Comparison of ENCODE assay signal across 18 mouse cellular contexts in the genomic region with DNA sequence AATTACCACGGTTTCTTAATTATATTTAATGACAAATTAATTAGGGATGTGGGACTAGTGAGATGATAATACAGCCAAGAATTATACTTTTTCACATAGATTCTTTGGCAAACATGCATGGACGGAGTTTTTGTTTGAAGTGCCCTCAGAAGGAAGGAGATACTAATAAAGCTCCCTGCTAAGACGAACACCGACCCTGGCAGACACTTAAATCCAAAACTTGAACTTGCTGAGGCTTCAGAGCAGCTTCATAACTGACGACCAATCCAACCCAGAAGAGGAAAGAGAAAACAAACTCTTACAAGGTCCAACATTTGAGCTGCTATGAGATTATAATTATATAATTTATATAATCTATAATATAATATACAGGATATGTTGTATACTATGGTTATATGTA.
"Had no signal": no experiment of that assay in that cellular context is flagged by ENCODE, and none has a peak within 500 bp of the region (broad histone marks: within the 10 kb centered on the region; RNA-seq: fewer than 3 reads in every experiment).

No protein-coding gene starts in this region.

- H3K9ac ChIP-seq: liver, postnatal 0 days; lung, embryonic 15.5 days; midbrain, embryonic 13.5 days; midbrain, embryonic 15.5 days; neural tube, embryonic 13.5 days; neural tube, embryonic 15.5 days had no signal

- H3K36me3 ChIP-seq: lung, embryonic 15.5 days; midbrain, embryonic 13.5 days; midbrain, embryonic 15.5 days; neural tube, embryonic 13.5 days; neural tube, embryonic 15.5 days had no signal

- DNase-seq: liver, postnatal 0 days; lung, adult 2 months; lung, postnatal 10 days; lung, postnatal 4 days; retina, postnatal 1 day; right cerebral cortex, adult 18-20 months; right cerebral cortex, postnatal 25 days; right cerebral cortex, postnatal 4 days; spleen, adult 18-20 months; thymus, adult 18-20 months; thymus, postnatal 14 days; thymus, postnatal 36 days had no signal

- H3K4me1 ChIP-seq: lung, embryonic 15.5 days; midbrain, embryonic 13.5 days; midbrain, embryonic 15.5 days; neural tube, embryonic 13.5 days; neural tube, embryonic 15.5 days had no signal

- H3K9me3 ChIP-seq: lung, embryonic 15.5 days; midbrain, embryonic 13.5 days; midbrain, embryonic 15.5 days; neural tube, embryonic 13.5 days; neural tube, embryonic 15.5 days had no signal

- ATAC-seq: liver, postnatal 0 days; midbrain, embryonic 13.5 days; midbrain, embryonic 15.5 days had no signal

- H3K27me3 ChIP-seq: lung, embryonic 15.5 days; midbrain, embryonic 13.5 days; midbrain, embryonic 15.5 days; neural tube, embryonic 13.5 days; neural tube, embryonic 15.5 days had no signal

- H3K27ac ChIP-seq: lung, embryonic 15.5 days; midbrain, embryonic 13.5 days; midbrain, embryonic 15.5 days; neural tube, embryonic 13.5 days; neural tube, embryonic 15.5 days had no signal

- H3K4me2 ChIP-seq: lung, embryonic 15.5 days; midbrain, embryonic 11.5 days; midbrain, embryonic 13.5 days; midbrain, embryonic 15.5 days; neural tube, embryonic 13.5 days; neural tube, embryonic 15.5 days had no signal

- H3K4me3 ChIP-seq: lung, embryonic 15.5 days; midbrain, embryonic 13.5 days; midbrain, embryonic 15.5 days; neural tube, embryonic 13.5 days; neural tube, embryonic 15.5 days had no signal
